Mouse (Mus musculus) stomach, postnatal 0 days (tissue): ENCODE measurements around the gene Kifc5b. TPM values are rescaled to one million over a fixed set of nuclear protein-coding genes. Genes with fewer than 3 reads are reported as not detected.

Experiments
- ATAC-seq: fragments of 200-750 bp; cut with Nextera tagmentation; 2 replicates; pipeline ENCODE4 v1.8.0; 2017; ENCODE audit not compliant: low FRiP score, low TSS enrichment
- DNase-seq: peaks from one replicate; pipeline ENCODE4 v3.0.0-alpha.2; 2016; ENCODE audit warnings: low spot score
- H3K27ac ChIP-seq: fragments of 300-500 bp; sonication (generic); replicated peaks from 2 replicates; pipeline ENCODE4 v1.5.1; 2014; ENCODE audit warnings: mild to moderate bottlenecking, control low read depth
- H3K27me3 ChIP-seq: fragments of 300-500 bp; sonication (generic); 2 replicates; pipeline ENCODE4 v1.6.1; 2014; ENCODE audit warnings: low read length; ENCODE audit not compliant: control insufficient read depth, insufficient read depth
- H3K36me3 ChIP-seq: fragments of 300-500 bp; sonication (generic); 2 replicates; pipeline ENCODE4 v1.6.1; 2014; ENCODE audit warnings: low read length, mixed read lengths; ENCODE audit not compliant: control insufficient read depth, insufficient read depth
- H3K4me1 ChIP-seq: fragments of 300-500 bp; sonication (generic); replicated peaks from 2 replicates; pipeline ENCODE4 v1.6.1; 2014; ENCODE audit warnings: antibody characterized with exemption; ENCODE audit not compliant: control insufficient read depth, insufficient read depth
- H3K4me2 ChIP-seq: fragments of 300-500 bp; sonication (generic); replicated peaks from 2 replicates; pipeline ENCODE4 v1.6.1; 2014; ENCODE audit warnings: low read depth, mild to moderate bottlenecking, control low read depth, moderate library complexity
- H3K4me3 ChIP-seq: fragments of 300-500 bp; sonication (generic); 2 replicates; pipeline ENCODE4 v1.5.1; 2014; ENCODE audit warnings: low read depth, low read length, control low read depth
- H3K9ac ChIP-seq: fragments of 300-500 bp; sonication (generic); 2 replicates; pipeline ENCODE4 v1.6.1; 2014; ENCODE audit warnings: mild to moderate bottlenecking, low read length, control low read depth, mixed read lengths
- H3K9me3 ChIP-seq: fragments of 300-500 bp; sonication (generic); 2 replicates; pipeline ENCODE4 v1.6.1; 2016; ENCODE audit warnings: low read length; ENCODE audit not compliant: control insufficient read depth
- CTCF ChIP-seq: IDR thresholded peaks from 2 replicates; pipeline ENCODE4 v1.5.1; 2016; ENCODE audit warnings: antibody characterized with exemption, low read depth, mild to moderate bottlenecking, moderate library complexity
- EP300 ChIP-seq: optimal IDR thresholded peaks from 2 replicates; pipeline ENCODE3; 2016; ENCODE audit warnings: antibody characterized with exemption
- WGBS: fragments of 180-500 bp; shearing (Covaris S2); extraction: QIAGEN DNeasy Blood & Tissue Kit; methylation state at CpG from one replicate; pipeline ENCODE4 v1.1.7; 2014; 5-methylcytosine and 5-hydroxymethylcytosine counted together
- polyA plus RNA-seq: library from polyadenylated mRNA; unstranded; fragments of >200 nt; fragmentation: Nextera tagmentation; extraction: Ambion mirVana; gene quantifications from 2 replicates; pipeline ENCODE4 v1.2.1, GENCODE M21; 2015

Gene Kifc5b
- polyA plus RNA-seq = 1.5 and 1.6 TPM in 2 replicates

DNA sequence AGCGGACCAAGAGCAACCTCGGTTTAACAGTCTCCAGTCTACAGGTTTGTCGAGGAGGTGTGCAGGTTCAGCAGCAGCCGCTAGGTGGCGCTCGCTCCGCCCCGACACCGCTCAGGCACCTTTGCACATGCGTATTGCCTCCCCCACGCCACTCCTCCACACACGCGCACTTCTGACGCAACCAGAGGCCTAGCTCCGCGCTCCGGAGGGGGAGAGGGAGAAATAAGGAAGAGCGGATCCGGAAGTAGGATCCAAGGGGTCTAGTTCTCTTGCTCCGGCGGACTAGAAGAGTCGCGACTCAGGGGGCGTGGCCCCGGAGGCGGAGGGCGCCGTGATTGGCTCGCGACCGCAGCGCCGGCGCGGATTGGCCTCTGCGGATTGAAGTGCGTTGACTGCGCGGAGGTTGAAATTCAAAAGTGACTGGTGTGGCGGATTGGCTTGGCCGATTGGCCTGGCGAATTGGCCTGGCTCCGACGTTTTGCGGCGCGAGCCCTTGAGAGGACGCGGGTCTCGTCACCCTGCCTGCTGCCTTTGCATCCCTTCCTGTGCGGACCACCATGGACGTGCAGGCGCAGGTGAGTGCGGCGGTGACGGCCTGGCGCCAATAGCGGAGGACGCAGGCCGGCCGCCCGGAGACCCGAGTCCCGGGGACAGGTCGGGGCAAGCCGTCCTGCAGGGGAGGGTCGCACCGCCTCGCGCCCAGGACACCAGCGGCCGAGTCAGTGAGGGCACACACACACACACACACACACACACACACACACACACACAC is at the start of gene Kifc5b:
Gene Kifc5b, plus strand, starts transcription at position 381 of the 772 bp plus-strand sequence.
- no peaks in the 10 kb centered on the region for H3K27me3 ChIP-seq
- peak; percentile 100 for DNase-seq
- H3K9me3 ChIP-seq = no peaks in the 10 kb centered on the region
- H3K4me2 ChIP-seq = peak within 1 kb of the TSS; percentile 60
- H3K9ac ChIP-seq = peak within 1 kb of the TSS; percentile 64
- peak; percentile 100 for ATAC-seq
- no peaks in the 10 kb centered on the region for H3K36me3 ChIP-seq
- under 1% methylated on average over 68 of the region's 72 CpGs for WGBS
- H3K4me3 ChIP-seq = peak within 1 kb of the TSS; percentile 59
- TF ChIP-seq CTCF = peak; percentile 100
- no peak for TF ChIP-seq EP300
- no peaks in the 10 kb centered on the region for H3K4me1 ChIP-seq
- no peak within 1 kb of the TSS for H3K27ac ChIP-seq

- H3K27ac ChIP-seq = no peak overlapping the region
- TF ChIP-seq EP300 (no peak), CTCF (no peak)
- H3K4me3 ChIP-seq = no peak overlapping the region
- 32% methylated on average over 5 of the region's 5 CpGs for WGBS
- H3K27me3 ChIP-seq = no peaks in the 10 kb centered on the region
- no peaks in the 10 kb centered on the region for H3K36me3 ChIP-seq
- H3K4me1 ChIP-seq = no peaks in the 10 kb centered on the region
- no peak overlapping the region for H3K9ac ChIP-seq
- DNase-seq = no peak
- no peak overlapping the region for H3K4me2 ChIP-seq
- ATAC-seq = no peak
- H3K9me3 ChIP-seq = no peaks in the 10 kb centered on the region
Observed at GRCm38 (mm10) chr17:26868756-26869155, 48.1 kb upstream of the Kifc5b start.

DNA sequence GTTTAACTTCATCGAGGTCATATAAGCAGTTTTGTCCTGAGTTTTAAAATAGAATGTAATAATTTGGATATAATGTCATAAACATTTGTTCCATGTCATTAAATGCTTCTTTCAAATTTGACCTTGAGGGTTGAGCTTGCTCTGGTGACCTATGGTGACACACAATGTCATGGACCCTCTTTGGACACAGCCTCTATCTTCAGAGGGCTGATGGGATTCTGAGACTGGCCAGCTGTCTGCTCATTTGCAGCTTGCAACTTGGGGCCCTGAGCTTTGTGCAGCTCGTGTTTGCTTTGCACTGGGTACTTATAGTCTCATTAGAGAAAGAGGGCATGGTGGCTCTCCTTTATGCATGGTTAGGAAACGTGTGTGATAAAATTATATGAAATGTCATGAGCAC is 44.0 kb upstream of the Kifc5b start:
- no peak overlapping the region for H3K4me3 ChIP-seq
- DNase-seq (no peak), ATAC-seq (no peak)
- no peak overlapping the region for H3K4me2 ChIP-seq
- H3K36me3 ChIP-seq = no peaks in the 10 kb centered on the region
- no peaks in the 10 kb centered on the region for H3K4me1 ChIP-seq
- 48% methylated on average over 3 of the region's 3 CpGs for WGBS
- no peak for TF ChIP-seq CTCF
- TF ChIP-seq EP300 = no peak
- no peak overlapping the region for H3K9ac ChIP-seq
- H3K27me3 ChIP-seq = no peaks in the 10 kb centered on the region
- H3K27ac ChIP-seq = no peak overlapping the region
- H3K9me3 ChIP-seq = no peaks in the 10 kb centered on the region

DNA sequence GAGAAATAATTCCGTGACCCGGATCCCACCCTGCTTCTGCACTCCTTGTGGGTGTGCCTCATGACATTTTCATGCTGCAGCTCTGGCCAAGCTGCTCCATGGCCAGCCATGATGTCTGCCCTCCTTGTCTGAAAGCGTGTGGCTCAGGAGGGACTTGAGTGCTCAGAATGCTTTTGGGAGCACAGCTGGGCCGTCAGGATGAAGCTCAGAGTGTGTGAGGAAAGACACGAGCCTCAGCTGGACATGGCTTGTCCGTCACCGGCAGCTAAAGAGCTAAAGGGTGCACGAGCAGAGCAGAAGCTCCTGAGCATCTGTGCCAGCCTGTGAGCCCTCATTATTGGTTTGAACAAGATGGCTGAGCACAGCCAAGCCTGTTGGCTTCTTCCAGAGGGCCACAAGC is 43.4 kb upstream of the Kifc5b start:
- WGBS = 68% methylated on average over 8 of the region's 8 CpGs

DNA sequence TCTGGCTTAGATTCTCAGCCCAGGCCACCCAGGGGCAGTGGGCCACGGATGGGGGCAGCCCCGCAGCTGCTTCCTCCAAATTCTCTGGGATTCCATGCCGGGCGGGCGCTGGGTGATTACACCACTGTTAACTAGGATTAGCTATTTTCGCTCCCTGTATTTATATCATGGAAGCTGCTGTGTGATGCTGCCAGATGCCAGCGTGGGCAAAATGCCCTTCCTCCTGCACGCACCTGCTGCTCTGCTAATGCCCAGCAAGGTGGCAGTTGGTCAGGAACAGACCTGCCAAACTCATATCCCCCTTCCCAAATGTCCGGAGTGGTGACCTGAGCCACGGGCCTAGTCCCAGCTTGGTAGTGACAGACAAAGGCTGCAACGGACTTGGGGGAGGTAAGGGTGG is 42.3 kb upstream of the Kifc5b start:
- H3K9ac ChIP-seq = no peak overlapping the region
- no peaks in the 10 kb centered on the region for H3K36me3 ChIP-seq
- DNase-seq = no peak
- 71% methylated on average over 11 of the region's 11 CpGs for WGBS
- no peaks in the 10 kb centered on the region for H3K9me3 ChIP-seq
- no peak overlapping the region for H3K4me2 ChIP-seq
- H3K27me3 ChIP-seq = no peaks in the 10 kb centered on the region
- TF ChIP-seq EP300 = no peak
- no peak for TF ChIP-seq CTCF
- no peak overlapping the region for H3K4me3 ChIP-seq
- no peaks in the 10 kb centered on the region for H3K4me1 ChIP-seq
- no peak overlapping the region for H3K27ac ChIP-seq
- no peak for ATAC-seq

More for the DNA sequence above, 43.4 kb upstream of the Kifc5b start:
- Histone ChIP-seq H3K4me2 (no peak overlapping the region), H3K9me3 (no peaks in the 10 kb centered on the region), H3K9ac (no peak overlapping the region), H3K36me3 (no peaks in the 10 kb centered on the region), H3K27me3 (no peaks in the 10 kb centered on the region), H3K4me1 (no peaks in the 10 kb centered on the region), H3K4me3 (no peak overlapping the region), H3K27ac (no peak overlapping the region)
- DNase-seq (no peak), ATAC-seq (no peak)
- no peak for TF ChIP-seq CTCF
- no peak for TF ChIP-seq EP300

- Histone ChIP-seq H3K9me3 (no peaks in the 10 kb centered on the region), H3K27ac (no peak overlapping the region), H3K9ac (no peak overlapping the region), H3K36me3 (no peaks in the 10 kb centered on the region), H3K4me2 (no peak overlapping the region), H3K27me3 (no peaks in the 10 kb centered on the region), H3K4me3 (no peak overlapping the region), H3K4me1 (no peaks in the 10 kb centered on the region)
- TF ChIP-seq EP300 = no peak
- TF ChIP-seq CTCF = no peak
- DNase-seq (no peak), ATAC-seq (peak; percentile 21; the same call in 1 of the 2 replicates)
- 71% methylated on average over 7 of the region's 7 CpGs for WGBS
Observed at GRCm38 (mm10) chr17:26877927-26878326, 39.0 kb upstream of the Kifc5b start.
